Mouse (Mus musculus): ENCODE results near the gene Crygs. TPM values are rescaled to one million over a fixed set of nuclear protein-coding genes. Genes with fewer than 3 reads are reported as not detected.
"Not testable (repeated sequence)": the region's sequence is repeated elsewhere in the genome, so short reads cannot be mapped to it uniquely, and the experiment has no call there.

The Crygs gene
- polyA plus RNA-seq, 1 experiment: not detected

DNA sequence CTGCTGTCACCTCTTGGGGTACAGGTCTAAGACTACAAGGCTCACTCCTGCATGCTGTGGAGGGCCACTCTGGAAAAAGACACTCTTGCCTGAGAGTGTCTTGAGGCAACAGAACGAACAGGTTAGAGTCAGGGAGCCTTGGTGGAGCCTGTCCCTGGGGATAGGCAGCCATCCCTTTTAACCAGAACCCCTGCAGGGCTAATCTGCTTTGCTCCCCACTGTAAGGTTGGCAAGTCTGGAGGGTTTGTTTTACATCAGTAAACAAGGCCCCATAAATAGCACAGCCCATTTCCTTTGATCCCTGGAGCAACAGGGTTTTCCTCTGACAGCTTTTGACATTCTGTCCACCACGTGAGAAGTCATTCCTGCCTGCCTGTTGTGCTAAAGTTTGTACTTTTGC, 20.1 kb downstream of the Crygs start:
- TF ChIP-seq CTCF (IDR thresholded peaks at IDR 0.05; ENCODE audit: extremely low read depth, insufficient read depth, insufficient read length, insufficient replicate concordance) (no peak), POLR2A (IDR thresholded peaks at IDR 0.05; ENCODE audit: low read depth, low read length) (no peak)
- no peak for DNase-seq (ENCODE audit: low read depth in 1 of 2, low spot score in 2 of 2)
- Histone ChIP-seq H3K36me3 (ENCODE audit: control insufficient read depth, insufficient read depth, low read length) (no peaks in the 10 kb centered on the region), H3K27ac (ENCODE audit: insufficient read depth, low read length) (no peak overlapping the region), H3K4me3 (ENCODE audit: extremely low read depth, insufficient read depth, insufficient read length) (no peak overlapping the region), H3K27me3 (ENCODE audit: control insufficient read depth, insufficient read depth, low read length) (no peaks in the 10 kb centered on the region), H3K4me1 (ENCODE audit: control insufficient read depth, insufficient read depth, insufficient read length) (no peaks in the 10 kb centered on the region)
- WGBS: 52% methylated on average over 2 of the region's 2 CpGs

DNA sequence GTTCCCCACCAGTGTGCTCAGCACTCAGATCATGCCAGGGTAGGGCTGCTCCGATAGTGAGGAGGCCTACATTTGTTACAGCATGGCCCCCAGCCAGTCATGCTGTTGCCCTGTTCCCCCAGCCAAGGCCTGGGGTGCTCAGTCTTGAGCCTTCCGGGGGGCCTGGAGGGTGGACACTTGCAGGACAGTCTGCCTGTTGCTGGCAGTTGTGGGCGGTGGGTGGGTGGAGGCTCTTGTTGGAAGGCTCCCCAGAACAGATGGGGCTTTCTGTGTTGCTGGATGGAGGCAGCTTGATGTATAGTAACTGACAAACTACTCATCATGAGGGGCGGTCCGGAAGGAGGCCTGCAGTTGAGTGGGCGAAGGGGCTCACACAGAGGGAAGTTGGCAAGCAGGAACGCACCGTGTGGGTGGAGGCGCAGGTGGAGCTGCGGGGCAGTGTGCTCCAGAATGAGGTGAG, 21.4 kb downstream of the Crygs start:
- H3K27me3 ChIP-seq (ENCODE audit: control insufficient read depth, insufficient read depth, low read length): no peaks in the 10 kb centered on the region
- no peak overlapping the region for H3K4me3 ChIP-seq (ENCODE audit: extremely low read depth, insufficient read depth, insufficient read length)
- no peaks in the 10 kb centered on the region for H3K36me3 ChIP-seq (ENCODE audit: control insufficient read depth, insufficient read depth, low read length)
- TF ChIP-seq POLR2A (IDR thresholded peaks at IDR 0.05; ENCODE audit: low read depth, low read length) (no peak), CTCF (IDR thresholded peaks at IDR 0.05; ENCODE audit: extremely low read depth, insufficient read depth, insufficient read length, insufficient replicate concordance) (no peak)
- no peak for DNase-seq (ENCODE audit: low read depth in 1 of 2, low spot score in 2 of 2)
- WGBS: 38% methylated on average over 10 of the region's 10 CpGs
- H3K27ac ChIP-seq (ENCODE audit: insufficient read depth, low read length): no peak overlapping the region
- H3K4me1 ChIP-seq (ENCODE audit: control insufficient read depth, insufficient read depth, insufficient read length): no peaks in the 10 kb centered on the region

DNA sequence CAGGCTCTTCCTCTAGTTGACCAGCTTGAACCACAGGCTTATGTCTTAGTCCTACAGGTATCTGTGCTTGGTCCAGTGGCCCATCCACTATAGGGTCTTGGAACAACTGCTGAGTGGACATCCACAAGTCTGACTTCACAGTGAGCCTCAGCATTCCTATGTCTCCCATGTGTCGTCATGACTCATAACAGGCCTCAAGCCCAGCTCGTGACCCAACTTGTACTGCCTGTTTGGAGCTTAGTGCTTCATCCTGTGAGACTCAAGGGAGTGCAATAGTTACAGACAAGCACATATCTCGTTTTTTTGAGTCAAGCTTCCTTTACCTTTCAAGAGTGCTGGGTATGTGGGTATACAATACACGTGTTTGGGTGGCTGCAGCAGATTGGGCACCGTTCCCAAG, 28.7 kb downstream of the Crygs start:
- Histone ChIP-seq H3K4me1 (ENCODE audit: control insufficient read depth, insufficient read depth, insufficient read length) (no peaks in the 10 kb centered on the region), H3K36me3 (ENCODE audit: control insufficient read depth, insufficient read depth, low read length) (no peaks in the 10 kb centered on the region), H3K27me3 (ENCODE audit: control insufficient read depth, insufficient read depth, low read length) (no peaks in the 10 kb centered on the region), H3K4me3 (ENCODE audit: extremely low read depth, insufficient read depth, insufficient read length) (no peak overlapping the region), H3K27ac (ENCODE audit: insufficient read depth, low read length) (no peak overlapping the region)
- no peak for DNase-seq (ENCODE audit: low read depth in 1 of 2, low spot score in 2 of 2)
- WGBS: 80% methylated on average over 5 of the region's 5 CpGs
- TF ChIP-seq CTCF (IDR thresholded peaks at IDR 0.05; ENCODE audit: extremely low read depth, insufficient read depth, insufficient read length, insufficient replicate concordance): no peak
- TF ChIP-seq POLR2A (IDR thresholded peaks at IDR 0.05; ENCODE audit: low read depth, low read length): no peak

DNA sequence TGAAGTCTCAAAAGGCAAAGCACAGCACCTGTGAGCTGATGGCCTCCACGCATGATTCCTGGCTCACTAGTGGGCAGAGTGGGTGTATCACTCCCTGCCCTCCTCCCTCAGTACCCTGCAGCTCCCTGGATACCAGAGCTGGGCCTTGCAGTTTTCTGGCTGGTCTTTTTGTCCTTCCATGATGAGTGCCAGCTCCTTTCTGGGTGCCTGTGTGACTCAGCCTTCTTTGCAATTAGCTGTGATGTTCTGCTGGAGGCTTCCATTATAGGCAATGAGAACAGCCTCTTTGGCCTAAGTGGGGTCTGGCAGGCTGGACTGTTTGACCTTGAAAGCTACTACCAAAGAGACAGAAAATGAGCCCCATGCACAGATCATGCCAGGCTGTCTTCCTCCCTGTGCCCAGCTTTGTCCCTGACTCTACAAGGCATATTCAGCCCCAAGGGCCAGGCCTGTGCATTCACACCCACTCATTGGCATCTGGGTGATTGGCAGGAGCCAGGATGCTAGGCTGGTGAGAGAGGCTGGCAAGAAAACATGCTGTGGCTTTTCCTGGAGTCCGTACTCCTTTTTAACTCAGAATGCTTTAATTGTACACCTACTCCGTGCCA, 32.0 kb downstream of the Crygs start:
- 95% methylated on average over 3 of the region's 3 CpGs for WGBS

DNA sequence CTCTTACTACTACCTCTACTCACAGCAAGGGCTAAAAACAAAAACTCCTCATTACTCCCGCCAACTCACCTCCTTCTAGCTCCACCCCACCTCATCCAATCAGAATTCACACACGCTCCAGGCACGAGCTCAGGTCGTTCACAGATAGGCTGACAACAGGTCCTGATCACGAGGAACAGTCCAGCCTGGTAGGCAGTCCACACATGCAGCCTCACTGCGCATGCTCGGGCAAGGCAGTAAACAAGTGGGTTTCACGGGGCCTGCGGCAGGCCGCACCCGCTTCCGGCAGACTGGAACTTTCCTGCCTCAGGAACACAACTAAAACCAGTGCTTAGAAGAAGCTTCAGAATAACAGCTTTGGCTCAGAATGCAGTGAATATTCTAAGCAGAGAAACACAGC, 33.1 kb downstream of the Crygs start:
- not testable (repeated sequence) for H3K4me1 ChIP-seq (ENCODE audit: control insufficient read depth, insufficient read depth, insufficient read length); H3K27me3 ChIP-seq (ENCODE audit: control insufficient read depth, insufficient read depth, low read length); H3K36me3 ChIP-seq (ENCODE audit: control insufficient read depth, insufficient read depth, low read length); DNase-seq (ENCODE audit: low read depth in 1 of 2, low spot score in 2 of 2); H3K27ac ChIP-seq (ENCODE audit: insufficient read depth, low read length); H3K4me3 ChIP-seq (ENCODE audit: extremely low read depth, insufficient read depth, insufficient read length)
- WGBS: 90% methylated on average over 12 of the region's 12 CpGs

More for the DNA sequence above, 32.0 kb downstream of the Crygs start:
- no peaks in the 10 kb centered on the region for H3K27me3 ChIP-seq (ENCODE audit: control insufficient read depth, insufficient read depth, low read length)
- no peak overlapping the region for H3K4me3 ChIP-seq (ENCODE audit: extremely low read depth, insufficient read depth, insufficient read length)
- DNase-seq (ENCODE audit: low read depth in 1 of 2, low spot score in 2 of 2): no peak
- H3K27ac ChIP-seq (ENCODE audit: insufficient read depth, low read length): no peak overlapping the region
- no peaks in the 10 kb centered on the region for H3K36me3 ChIP-seq (ENCODE audit: control insufficient read depth, insufficient read depth, low read length)
- H3K4me1 ChIP-seq (ENCODE audit: control insufficient read depth, insufficient read depth, insufficient read length): no peaks in the 10 kb centered on the region
- TF ChIP-seq POLR2A (IDR thresholded peaks at IDR 0.05; ENCODE audit: low read depth, low read length) (no peak), CTCF (IDR thresholded peaks at IDR 0.05; ENCODE audit: extremely low read depth, insufficient read depth, insufficient read length, insufficient replicate concordance) (no peak)

DNA sequence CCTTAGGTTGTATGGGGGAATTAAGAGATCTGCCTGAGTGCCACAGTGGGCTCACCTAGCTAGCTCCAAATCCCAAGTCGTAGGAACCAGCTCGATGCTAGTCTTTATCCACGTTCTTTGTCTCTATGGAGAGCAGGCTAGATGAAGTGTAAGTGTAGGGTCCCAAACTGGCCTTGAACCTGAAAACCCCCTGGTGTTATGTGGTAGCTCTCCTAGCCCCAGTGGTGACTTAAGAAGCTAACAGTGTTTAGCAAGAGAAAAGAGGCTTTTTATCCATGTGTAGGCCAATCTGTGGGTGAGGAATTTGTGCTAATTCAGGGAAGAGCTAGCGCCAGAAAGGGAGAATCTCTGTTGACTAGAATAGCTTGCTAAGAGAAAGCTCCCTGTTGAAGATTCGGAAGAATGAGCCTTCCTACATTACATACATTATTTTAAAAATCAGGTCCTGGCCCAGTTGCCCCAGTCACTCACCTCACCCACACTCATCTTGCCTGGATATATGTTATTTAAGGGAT, 35.8 kb downstream of the Crygs start:
- Histone ChIP-seq H3K36me3 (ENCODE audit: control insufficient read depth, insufficient read depth, low read length) (no peaks in the 10 kb centered on the region), H3K27me3 (ENCODE audit: control insufficient read depth, insufficient read depth, low read length) (no peaks in the 10 kb centered on the region), H3K4me3 (ENCODE audit: extremely low read depth, insufficient read depth, insufficient read length) (no peak overlapping the region), H3K27ac (ENCODE audit: insufficient read depth, low read length) (no peak overlapping the region), H3K4me1 (ENCODE audit: control insufficient read depth, insufficient read depth, insufficient read length) (no peaks in the 10 kb centered on the region)
- WGBS: 86% methylated on average over 5 of the region's 5 CpGs
- DNase-seq (ENCODE audit: low read depth in 1 of 2, low spot score in 2 of 2): no peak
- TF ChIP-seq CTCF (IDR thresholded peaks at IDR 0.05; ENCODE audit: extremely low read depth, insufficient read depth, insufficient read length, insufficient replicate concordance) (no peak), POLR2A (IDR thresholded peaks at IDR 0.05; ENCODE audit: low read depth, low read length) (no peak)

DNA sequence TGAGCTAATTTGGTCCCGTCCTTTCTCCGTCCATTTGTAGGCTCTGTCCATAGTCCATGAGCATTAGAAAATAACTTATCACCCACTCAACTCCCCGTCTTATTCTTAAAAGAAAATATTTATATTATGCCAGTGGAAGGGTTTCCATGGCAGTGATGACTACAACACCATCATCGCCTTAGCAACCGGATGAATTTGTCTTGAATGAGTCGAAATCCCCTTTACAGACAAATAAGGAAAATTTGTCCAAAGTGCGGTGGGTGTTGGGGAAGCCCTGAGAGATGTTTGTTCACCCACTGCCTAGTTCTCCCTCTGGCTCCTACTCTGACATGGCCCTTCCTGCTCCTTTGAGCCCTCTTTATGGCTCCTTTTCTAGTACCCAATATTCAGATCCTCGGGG, 42.7 kb downstream of the Crygs start:
- H3K36me3 ChIP-seq (ENCODE audit: control insufficient read depth, insufficient read depth, low read length): no peaks in the 10 kb centered on the region
- no peaks in the 10 kb centered on the region for H3K4me1 ChIP-seq (ENCODE audit: control insufficient read depth, insufficient read depth, insufficient read length)
- WGBS: 90% methylated on average over 8 of the region's 8 CpGs
- no peaks in the 10 kb centered on the region for H3K27me3 ChIP-seq (ENCODE audit: control insufficient read depth, insufficient read depth, low read length)
- no peak for TF ChIP-seq POLR2A (IDR thresholded peaks at IDR 0.05; ENCODE audit: low read depth, low read length)
- no peak for TF ChIP-seq CTCF (IDR thresholded peaks at IDR 0.05; ENCODE audit: extremely low read depth, insufficient read depth, insufficient read length, insufficient replicate concordance)
- no peak overlapping the region for H3K4me3 ChIP-seq (ENCODE audit: extremely low read depth, insufficient read depth, insufficient read length)
- no peak for DNase-seq (ENCODE audit: low read depth in 1 of 2, low spot score in 2 of 2)
- H3K27ac ChIP-seq (ENCODE audit: insufficient read depth, low read length): no peak overlapping the region
